Mouse (Mus musculus) liver, adult 2 months (tissue): ENCODE measurements around the gene Zmynd8.

Source experiments
- CTCF ChIP-seq: fragments of 200-500 bp; IDR thresholded peaks from 2 replicates; pipeline ENCODE4 v1.5.1; 2011; ENCODE audit warnings: low read depth, low read length, control low read depth
- POLR2A ChIP-seq: fragments of 200-500 bp; IDR thresholded peaks from 2 replicates; pipeline ENCODE4 v1.6.1; 2011; ENCODE audit warnings: low read length, control low read depth; ENCODE audit not compliant: insufficient read depth; ENCODE audit errors: extremely low read depth

- TF ChIP-seq POLR2A: no peak
- TF ChIP-seq CTCF: no peak
Measured at GRCm38 (mm10) chr2:165866412-165866811, 32.4 kb downstream of the Zmynd8 start.
